Mouse (Mus musculus) MN1 (cell line): ENCODE data around the gene Rab6b.
A peak's percentile ranks its signal among the peaks of the same experiment; 100 is the strongest.
"Not testable (repeated sequence)": the region's sequence is repeated elsewhere in the genome, so short reads cannot be mapped to it uniquely, and the experiment has no call there.

Experiments
- DNase-seq: peaks from one replicate; pipeline ENCODE4 v3.0.0-alpha.2; 2016; ENCODE audit warnings: low spot score

Rab6b gene

DNA sequence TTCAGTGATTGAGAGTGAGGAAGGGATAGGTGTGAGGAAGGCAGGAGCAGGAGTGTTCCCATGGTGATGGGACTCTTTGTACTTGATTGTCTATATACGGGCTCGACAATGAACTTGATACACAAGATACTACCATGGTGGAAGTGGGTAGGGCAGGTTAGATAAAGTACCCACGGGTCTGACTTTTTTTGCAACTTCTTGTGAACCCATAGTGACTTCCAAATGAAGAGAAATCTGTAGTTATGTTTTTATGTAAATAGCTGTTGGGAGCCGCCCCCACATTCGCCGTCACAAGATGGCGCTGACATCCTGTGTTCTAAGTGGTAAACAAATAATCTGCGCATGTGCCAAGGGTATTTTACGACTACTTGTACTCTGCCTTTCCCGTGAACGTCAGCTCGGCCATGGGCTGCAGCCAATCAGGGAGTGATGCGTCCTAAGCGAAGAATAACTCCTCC, 3.2 kb upstream of the Rab6b start:
- not testable (repeated sequence) for DNase-seq

DNA sequence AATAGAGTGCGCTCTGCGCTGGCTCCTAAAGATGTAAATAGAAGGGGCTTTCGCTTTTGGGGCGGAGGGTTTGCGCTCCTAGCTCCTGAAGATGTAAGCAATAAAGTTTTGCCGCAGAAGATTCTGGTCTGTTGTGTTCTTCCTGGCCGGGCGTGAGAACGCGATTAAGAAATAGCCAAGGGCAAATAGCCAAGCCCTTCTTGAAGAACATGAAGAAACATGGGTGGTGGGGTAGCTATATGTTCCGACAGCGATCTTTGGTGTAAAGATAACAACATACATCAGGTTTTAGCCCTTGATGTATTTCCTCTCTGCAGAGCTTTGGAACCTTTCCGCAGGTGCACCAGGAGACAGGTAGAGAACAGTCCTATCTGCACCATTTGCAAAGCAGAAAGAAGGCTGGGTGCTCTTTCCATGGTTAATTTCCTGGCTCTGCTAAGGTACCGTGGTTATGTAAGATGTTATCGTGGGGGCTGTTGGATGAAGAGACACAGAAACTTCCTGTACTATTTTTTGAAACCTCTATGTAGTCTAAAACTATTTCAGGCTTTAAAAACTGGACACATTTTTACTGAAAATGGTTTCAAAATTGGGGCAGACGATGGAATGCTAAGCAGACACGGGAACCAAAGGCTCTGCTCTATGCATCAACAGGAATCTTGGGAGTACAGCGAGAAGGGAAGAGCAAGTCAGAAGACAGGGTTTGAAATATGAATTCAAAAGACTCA, 2.5 kb upstream of the Rab6b start:
- DNase-seq = no peak

DNA sequence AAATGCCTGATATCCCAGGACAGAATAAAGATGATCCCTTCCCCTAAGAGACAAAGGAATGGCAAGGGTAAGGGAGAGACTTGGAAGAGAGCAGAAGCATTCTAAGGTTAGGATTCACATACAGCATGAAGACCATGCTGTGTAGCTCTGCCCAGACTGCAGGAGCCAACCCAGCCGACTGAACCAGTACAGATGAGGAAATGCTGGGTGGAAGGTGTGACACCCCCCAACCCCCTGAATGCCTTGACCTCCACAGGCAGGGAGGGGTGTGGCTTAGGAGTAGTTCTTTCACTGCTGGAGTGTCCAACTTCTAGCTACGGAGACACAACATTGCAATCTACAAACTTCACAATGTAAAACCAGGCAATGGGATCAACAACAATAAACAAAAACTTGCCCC, 1.7 kb upstream of the Rab6b start:
- no peak for DNase-seq

DNA sequence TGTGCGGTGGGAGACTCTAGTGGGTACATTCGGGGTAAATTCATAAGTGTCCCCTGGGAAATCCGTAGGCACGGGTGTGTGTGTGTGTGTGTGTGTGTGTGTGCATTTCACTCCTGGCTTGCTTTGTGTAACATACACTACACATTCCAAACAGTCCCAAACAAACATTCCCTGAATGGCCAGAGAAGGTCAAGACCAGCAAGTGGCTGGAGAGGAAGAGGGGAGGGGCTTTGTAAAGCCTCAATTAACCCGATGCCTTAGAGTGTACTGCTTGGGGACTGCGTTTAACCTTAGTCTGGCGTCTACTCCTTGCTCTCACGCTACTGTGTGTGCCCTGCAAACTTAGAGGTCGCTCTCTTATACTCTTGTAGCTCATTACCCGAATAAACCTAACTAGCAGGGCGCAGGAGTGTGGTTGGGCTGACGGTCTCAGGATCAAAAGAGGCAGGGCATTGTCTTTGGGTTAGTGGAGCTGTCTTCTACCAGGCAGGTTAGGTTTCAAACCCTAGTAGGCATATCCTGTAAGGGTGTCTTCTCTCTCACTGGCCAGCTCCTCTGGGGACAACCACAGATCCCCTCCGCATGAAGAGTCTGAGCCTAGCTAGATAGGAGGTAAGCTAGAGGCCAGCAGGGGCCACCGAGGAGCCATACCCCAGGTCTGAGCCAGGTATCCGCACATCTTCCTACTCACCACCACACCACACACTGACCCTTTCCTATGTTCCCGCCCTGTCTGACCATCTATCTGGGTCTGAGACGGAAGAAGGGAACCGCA, 673 bp upstream of the Rab6b start:
- no peak for DNase-seq

DNA sequence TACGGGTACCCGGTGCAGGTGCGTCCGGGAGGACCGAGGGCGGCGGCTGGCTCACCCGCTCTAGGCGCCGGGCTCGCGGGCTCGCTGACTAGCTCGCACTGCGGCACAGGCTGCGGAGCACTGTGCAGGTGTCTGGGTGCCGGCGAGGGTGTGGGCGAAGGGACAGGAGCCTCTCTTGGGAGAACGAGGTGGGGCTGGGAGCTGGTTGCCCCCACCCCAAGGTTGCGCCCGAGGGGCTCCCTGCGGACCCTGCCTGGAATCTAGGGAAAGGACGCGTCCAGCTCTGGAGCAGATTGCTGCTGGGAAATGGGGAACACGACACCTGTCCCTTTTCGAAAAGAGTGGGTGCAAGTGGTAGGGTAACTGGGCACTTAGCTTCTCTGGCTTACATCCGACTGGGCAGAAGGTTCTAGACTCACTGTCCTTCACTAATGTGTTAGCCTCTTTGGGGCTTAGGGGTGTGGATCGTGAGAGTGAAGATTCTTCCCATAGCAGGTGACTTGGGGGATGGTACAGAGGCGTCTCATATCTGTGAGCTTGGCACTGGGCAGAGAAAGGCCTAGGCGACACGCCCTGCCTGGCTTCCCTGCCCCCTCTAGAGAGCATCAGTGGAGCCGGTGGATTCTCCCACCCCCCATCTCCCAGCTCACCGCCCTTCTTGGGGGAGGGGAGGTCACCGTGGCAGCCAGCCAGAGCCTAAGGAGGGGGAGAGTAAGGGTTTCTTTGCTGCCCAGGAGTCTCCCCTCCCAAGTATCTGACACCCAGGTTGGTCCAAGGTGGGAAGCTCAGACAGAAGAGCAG, 1.1 kb downstream of the Rab6b start:
- DNase-seq = no peak

DNA sequence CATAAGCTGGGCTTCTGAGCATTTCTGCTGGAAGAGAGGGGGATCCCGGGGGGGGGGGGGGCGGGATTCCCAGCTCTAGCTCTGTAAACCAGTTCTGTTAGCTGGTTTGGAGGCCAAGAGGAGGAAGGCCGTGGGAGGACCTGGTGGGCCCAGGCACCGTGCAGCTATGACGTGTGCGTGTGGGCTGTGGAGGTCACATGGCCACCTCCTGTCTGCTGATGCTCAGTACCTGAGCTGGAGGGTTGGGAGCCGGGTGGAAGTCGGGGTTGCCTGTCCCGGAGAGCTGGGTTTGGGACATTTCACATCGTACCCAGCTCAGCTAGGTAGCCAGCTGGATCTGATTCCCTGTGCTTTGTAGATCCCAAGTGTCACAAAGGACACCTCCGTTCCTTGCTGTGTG, 1.8 kb downstream of the Rab6b start:
- DNase-seq = no peak

DNA sequence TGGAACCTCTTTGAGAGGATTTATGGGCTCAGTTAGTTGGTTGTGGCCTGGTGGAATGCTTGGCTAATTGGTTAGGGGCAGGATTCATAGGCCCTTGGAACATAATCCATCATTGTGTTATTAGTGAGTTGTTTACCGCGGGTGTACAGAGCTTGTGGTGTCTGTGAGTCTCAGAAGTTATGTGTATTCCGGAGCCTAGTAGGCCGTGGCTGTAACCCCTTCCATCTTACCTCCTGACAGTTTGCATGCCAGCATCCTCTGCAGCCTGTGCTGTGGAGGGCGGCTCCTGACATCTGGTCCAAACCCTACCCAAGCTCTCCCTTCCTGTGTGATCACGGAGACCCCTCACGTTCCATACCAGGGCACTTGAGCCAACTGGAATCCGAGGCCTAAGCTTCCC, 2.7 kb downstream of the Rab6b start:
- DNase-seq = no peak

DNA sequence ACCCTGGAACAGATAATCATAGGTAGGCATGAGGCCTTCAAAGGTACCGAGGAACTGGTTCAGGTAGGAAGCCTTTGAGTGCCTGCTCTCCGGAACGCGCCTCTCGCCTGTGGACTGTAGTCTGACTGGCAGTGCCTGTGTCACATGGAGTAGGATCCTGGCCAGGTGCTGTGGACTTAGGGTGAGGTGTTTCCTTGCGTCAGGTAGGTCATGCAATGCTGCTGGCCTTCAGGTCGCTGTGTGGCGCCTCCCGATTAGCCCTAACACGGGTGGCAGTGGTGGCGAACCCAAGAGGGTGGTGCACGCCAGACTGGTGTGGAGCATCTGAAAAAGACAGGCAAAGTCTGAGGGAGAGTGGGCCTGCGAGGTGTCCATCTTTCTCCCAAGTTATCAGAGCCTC, 3.3 kb downstream of the Rab6b start:
- DNase-seq = no peak

DNA sequence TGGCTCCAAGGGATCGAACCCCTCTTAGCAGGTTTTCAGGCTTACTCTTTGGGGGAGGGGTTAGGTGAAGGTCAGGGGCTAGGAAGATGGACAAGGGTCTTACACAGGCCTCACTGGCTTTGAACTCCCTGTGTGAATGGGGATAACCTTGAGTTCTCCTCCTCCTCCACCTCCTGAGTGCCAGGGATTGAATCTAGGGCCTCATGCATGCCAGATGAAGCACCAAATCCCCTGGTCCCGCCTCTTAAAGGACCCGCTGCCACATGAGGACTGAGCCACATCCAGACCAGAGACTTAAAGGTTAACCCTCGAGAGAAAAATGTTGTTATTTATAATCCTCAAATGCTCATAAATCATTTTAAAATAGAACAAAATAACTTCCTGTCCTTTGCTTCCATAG, 5.4 kb downstream of the Rab6b start:
- no peak for DNase-seq

DNA sequence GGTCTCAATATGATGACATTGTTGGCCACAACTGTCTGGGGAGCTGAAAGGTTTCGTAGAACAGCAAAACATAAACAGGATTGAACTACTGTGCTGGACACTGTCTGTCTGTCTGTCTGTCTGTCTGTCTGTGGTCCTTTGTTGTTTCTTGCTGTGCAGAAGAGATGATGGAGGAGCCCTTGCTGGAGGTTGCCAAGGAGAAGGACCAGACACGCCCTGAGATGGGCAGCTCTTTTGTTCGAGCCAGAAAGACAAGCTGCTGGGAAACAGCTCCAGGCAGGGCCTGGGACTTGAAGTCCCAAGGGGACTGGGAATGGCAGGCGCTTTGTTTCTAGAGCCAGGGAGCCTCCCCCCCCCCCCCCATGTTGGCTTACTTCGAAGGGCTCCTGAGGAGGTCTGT, 5.9 kb downstream of the Rab6b start:
- peak; percentile 15 for DNase-seq

DNA sequence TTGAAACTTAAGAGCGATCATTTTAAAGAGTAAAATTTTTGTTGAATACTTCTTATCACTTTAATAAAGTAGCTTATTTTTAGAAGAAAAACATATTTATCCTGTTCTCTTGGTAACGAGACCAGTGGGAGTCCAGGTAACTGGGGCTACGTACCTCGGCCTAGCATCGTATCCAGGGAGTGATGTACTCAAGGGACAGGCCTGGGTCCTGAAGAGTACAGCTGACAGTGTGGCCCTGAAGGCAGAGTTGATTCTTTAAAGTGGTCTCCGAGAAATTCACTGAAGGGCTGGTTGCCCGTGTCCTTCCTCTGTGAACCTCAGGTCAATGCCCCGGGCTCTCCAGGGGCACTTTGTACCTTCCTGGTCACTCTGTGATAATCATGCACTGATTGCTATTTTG, 6.4 kb downstream of the Rab6b start:
- no peak for DNase-seq

DNA sequence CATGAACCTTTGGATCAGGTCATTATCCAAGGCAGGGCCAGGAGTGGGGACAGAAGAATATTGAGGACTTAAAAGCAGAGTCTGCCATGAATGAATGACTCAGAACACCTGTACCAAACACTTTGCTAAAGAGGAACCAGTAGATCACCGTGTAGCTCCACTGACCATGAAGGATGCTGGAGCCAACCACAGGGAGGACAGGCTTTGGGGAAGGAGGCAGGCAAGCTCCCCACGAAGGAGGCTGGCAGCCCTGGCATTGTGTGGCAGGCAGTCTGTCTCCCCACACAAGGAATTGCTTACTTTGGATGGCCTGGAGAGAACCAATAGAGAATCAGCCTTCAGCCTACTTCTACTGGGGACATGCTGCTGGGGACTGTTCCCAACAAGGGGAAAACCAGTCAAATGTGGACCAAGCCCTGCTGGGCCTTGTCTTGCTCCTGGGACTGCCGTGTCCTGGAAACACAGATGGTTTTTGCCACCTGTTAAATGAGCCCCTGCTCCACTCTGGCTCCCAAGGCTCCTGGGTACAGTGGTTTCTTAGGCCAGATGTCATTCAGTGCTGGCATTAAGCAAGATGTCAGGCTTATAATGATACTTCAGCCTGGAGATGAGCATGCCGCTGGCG, 7.2 kb downstream of the Rab6b start:
- no peak for DNase-seq

DNA sequence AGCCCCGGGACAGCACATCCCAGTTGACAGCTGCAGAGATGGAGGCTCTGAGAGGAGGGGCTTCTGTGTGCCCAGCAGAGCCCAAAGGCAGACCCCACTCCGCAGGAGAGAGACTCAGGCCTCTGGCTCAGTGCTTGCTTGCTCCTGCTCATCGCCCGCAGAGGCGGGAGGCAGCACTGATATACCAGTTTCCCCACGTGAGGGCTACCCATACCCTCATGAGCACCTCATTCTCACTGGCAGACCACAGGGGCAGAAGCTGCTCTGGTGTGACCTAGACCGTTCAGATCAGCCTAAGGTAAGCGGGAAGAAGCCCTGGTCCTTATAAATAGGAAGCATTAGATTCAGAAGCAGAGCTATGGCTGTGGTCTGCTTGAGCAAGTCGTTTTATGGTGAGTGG, 8.2 kb downstream of the Rab6b start:
- no peak for DNase-seq

DNA sequence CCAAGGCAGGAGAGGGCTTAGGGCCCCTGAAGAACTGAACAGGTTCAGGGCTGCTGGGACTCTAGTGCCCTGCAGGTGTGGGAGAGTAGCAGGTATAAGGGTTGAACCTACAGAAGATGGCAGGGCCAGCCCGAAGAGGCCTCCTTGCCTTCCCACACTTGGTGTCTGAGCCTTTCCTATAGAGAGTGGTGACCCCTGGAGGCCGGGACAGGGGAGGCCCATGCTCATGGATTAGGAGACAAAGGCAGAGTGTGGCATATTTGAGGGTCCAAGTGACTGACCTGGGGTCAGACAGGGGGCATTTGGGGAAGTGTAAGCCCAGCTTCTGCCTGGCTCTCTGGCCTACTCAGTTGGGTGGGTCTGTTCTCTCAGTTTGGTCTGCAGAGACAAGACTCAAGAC, 8.6 kb downstream of the Rab6b start:
- no peak for DNase-seq

DNA sequence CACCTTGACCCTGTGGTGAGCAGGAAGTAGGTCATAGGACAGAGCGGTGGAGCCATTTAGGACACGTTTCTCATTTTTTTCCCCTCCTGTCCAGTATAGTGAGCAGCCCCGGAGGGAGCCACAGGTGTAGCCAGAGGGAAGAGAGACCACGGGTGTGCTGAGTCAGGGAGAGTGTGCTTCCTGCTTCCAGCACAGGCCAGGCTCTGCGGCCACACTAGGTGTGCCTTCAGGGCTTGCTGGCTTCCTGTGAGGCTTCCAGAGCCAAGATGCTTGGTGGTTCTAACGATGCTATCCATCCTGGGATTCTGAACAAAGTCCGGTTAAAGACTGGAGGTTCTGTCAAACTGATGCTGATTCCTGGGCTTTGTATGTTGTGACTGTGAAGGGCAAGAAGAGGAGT, 10.0 kb downstream of the Rab6b start:
- no peak for DNase-seq

DNA sequence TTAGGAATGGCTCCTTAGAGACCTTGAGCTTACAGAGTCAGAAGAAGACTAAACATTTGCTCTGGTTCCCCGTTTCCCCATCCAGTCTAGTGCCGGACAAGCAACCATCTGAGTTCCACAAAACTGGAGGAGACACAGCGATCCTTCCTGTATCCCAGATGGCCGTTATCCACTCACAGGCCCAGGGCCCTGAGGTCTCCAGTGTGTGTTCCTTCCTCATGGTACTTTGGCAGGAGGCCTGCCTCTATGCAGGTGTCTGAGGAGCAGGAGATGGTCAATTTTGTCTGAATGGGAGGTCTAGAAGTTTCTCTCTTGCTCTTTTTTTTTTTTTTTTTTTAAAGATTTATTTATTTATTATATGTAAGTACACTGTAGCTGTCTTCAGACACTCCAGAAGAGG, 13.2 kb downstream of the Rab6b start:
- DNase-seq = no peak

DNA sequence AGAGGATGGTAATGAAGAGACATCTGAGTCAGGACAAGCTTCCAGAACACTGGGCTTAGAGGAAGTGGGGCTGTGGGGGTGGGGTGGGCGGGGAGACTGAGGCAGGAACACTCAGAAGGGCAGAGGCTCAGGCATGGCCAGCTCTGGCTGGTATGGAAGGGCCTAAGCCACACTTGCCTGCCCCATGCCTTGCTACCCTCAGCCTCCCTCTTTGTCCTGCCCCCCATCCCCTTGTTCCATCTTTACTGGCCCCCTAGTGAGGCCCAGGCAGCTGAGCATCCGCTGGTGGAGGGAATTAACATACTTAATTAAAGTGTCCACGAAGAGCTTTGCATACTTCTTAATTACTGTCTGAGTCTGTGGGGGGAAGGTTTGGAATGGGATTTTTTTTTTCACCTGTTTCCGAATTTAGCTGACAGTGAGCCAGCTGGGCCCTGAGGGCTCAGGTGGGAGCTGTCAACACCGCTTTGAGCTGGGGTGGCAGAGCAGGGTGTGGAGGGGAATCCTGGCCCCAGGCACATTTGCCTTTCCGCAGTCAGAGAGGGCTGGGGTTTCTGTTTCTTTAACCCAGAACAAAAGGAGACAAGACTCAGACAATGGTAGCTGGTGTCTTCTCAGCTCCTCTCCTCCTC, 22.0 kb downstream of the Rab6b start:
- DNase-seq = no peak

DNA sequence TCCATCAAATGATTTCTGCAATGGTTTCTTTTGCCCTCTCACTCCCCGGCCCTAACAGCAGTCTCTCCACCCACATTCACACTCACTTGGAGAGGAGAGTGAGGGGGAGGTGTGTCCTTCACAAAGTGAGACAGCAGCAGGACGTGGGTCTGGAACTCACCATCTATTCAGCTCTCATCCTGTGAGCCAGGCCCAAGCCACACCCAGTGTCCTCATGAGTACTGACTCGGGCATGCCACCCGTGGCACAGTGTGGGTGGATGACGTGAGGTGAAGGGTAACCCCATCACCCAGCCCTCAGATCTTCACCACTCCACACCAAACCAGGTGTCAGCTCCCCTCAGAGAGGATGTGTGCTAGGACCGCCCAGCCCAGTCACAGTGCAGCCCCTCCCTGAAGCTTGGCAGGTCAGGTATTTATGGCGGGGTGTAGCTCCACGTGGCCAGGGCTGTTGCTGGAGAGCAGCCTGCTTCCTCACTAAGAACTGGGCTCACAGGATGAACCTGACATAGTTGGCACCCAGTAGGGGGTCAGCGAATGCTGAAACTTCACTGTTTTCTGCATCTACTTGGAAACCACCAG, 23.0 kb downstream of the Rab6b start:
- no peak for DNase-seq

DNA sequence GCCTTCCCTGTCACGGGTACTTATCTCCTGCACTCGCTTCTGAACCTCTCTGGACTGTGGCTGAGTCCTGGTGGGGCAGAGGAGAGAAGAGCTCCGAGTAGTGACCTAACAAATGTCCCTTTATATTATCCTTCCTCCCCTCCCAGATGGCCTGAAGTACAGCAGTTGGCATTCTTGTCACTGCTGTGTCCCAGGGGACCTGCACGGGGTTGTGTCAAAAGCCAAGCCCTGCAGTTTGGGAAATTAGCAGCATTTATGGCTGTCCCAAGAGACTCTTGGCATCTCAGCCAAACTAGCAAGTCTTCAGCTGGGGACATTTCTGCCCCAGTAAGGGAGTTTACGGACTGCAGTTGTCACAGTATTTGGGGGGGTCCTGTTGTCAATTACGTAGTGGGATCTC, 27.9 kb downstream of the Rab6b start:
- peak; percentile 17 for DNase-seq

DNA sequence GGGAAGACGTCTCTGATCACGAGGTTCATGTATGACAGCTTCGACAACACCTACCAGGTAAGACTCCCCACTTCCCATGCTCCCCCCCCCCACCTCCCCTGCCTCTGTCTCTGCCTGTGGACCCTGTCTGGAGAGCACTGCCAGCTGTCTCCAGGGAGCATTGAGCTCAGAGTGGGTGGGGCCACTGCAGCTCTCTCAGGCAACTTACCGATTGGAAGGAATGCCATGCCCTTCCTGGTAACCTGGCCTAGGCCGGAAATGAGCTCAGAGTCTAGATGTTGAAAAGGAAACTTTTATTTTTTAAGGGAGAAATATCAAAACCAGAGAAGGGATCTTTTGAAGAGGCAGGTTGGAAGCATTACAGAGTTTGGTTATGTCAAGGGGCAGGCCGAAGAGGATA, 28.8 kb downstream of the Rab6b start:
- no peak for DNase-seq

DNA sequence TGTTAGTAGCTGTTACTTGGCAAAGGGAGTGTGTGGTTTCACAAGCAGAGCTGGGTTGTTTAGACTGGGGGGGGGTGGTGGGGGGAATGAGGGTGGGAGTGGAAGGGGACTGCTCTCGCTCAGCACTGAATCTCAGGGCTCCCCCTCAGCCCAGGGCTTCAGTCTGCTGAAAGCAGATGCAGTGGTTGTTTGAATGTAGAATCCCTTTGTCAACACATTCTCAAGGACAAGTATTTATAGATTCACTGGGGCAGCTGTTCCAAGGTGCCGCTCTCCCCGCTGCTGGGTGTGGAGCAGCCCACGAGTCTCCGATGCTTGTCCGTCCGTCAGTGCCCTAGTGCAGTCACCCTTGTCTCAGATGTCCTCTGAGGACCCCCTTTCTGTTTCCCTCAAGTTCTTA, 29.7 kb downstream of the Rab6b start:
- DNase-seq = no peak

DNA sequence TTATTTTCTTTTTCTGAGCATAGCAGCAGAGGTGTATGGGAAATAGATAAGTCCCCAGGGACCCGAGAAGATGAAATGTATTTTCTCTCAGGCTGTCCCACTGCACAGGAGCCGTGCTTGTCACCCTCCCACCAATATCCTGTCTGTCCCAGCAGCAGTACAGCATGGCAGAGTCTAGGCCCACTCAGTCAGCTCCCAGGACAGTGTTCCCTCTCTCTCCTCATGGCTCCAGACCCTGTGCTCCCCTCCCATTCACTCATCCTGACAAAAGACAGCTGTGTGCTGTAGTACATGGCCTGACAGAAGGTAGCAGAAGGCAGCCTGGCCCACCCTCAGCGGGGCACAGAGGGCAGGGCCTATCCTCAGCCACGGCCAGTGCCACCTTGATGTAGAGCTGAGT, 32.3 kb downstream of the Rab6b start:
- peak; percentile 9 for DNase-seq
